Mouse (Mus musculus) bone marrow macrophage, adult 2 months (primary cell): ENCODE measurements around the gene Slc30a7.

Experiments
- CTCF ChIP-seq: IDR thresholded peaks from 2 replicates; pipeline ENCODE4 v1.5.1; 2012; ENCODE audit warnings: low read depth, mild to moderate bottlenecking, low read length, moderate library complexity
- POLR2A ChIP-seq: IDR thresholded peaks from 2 replicates; pipeline ENCODE4 v1.6.1; 2012; ENCODE audit warnings: mild to moderate bottlenecking, low read depth, low read length, borderline replicate concordance

- no peak for TF ChIP-seq POLR2A
- no peak for TF ChIP-seq CTCF
Observed at GRCm38 (mm10) chr3:115993025-115993424, 14.2 kb downstream of the Slc30a7 start.
